Mouse (Mus musculus) thymus, postnatal 4 days (tissue): ENCODE results near the gene Gm8922.
"Not testable (repeated sequence)": the region's sequence is repeated elsewhere in the genome, so short reads cannot be mapped to it uniquely, and the experiment has no call there.

Experiments used
- DNase-seq: peaks from one replicate; pipeline ENCODE4 v3.0.0; 2021

Gm8922 gene

DNA sequence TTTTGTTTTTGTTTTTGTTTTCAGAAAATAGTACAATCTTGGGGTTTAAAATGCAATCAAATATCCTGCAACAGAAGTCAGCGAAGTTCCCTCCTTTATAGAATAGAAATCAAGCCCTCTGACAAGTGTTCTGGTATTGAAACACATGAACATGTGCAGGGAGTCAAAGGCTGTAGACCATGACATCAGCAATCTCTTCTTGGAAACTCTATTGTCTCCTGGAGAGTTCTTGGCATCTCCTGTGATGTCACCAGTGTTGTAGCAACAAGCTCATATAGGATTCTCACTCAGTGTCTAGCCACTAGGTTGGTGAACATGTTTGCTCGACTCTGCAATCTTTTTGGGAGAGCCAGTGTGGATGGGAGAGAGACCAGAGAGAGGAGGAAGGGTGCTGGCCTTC lies at the start of gene Gm8922:
Gm8922 (plus strand) TSS at position 301 of the 400 bp plus-strand sequence.
- DNase-seq = not testable (repeated sequence)
